Mouse (Mus musculus) forebrain, embryonic 16.5 days (tissue): Measurements from ENCODE around the gene Ccdc170. TPM values are rescaled to one million over a fixed set of nuclear protein-coding genes. Genes with fewer than 3 reads are reported as not detected.
A peak's percentile ranks its signal among the peaks of the same experiment; 100 is the strongest.

Experiments used
- ATAC-seq: fragments of 200-750 bp; cut with Nextera tagmentation; 2 replicates; pipeline ENCODE4 v1.8.0; 2017; ENCODE audit warnings: mild to moderate bottlenecking, moderate library complexity
- H3K27ac ChIP-seq: fragments of 300-500 bp; sonication (generic); 2 replicates; pipeline ENCODE4 v1.5.1; 2014; ENCODE audit warnings: low read length, control low read depth
- H3K27me3 ChIP-seq: fragments of 300-500 bp; sonication (generic); replicated peaks from 2 replicates; pipeline ENCODE4 v1.6.1; 2014; ENCODE audit warnings: low read length; ENCODE audit not compliant: control insufficient read depth, insufficient read depth
- H3K36me3 ChIP-seq: fragments of 300-500 bp; sonication (generic); 2 replicates; pipeline ENCODE4 v1.6.1; 2014; ENCODE audit not compliant: control insufficient read depth, insufficient read depth
- H3K4me1 ChIP-seq: fragments of 300-500 bp; sonication (generic); replicated peaks from 2 replicates; pipeline ENCODE4 v1.6.1; 2014; ENCODE audit warnings: low read length; ENCODE audit not compliant: control insufficient read depth, insufficient read depth
- H3K4me2 ChIP-seq: fragments of 300-500 bp; sonication (generic); 2 replicates; pipeline ENCODE4 v1.6.1; 2014; ENCODE audit warnings: mild to moderate bottlenecking, low read length, control low read depth
- H3K4me3 ChIP-seq: fragments of 300-500 bp; sonication (generic); replicated peaks from 2 replicates; pipeline ENCODE4 v1.5.1; 2014; ENCODE audit warnings: mild to moderate bottlenecking, low read length, control low read depth
- H3K9ac ChIP-seq: fragments of 300-500 bp; sonication (generic); replicated peaks from 2 replicates; pipeline ENCODE4 v1.6.1; 2014; ENCODE audit warnings: low read depth, low read length, control low read depth
- H3K9me3 ChIP-seq: fragments of 300-500 bp; sonication (generic); 2 replicates; pipeline ENCODE4 v1.6.1; 2016; ENCODE audit warnings: low read length; ENCODE audit not compliant: control insufficient read depth
- WGBS: fragments of 180-500 bp; shearing (Covaris S2); extraction: QIAGEN DNeasy Blood & Tissue Kit; methylation state at CpG from one replicate; pipeline ENCODE4 v1.1.7; 2014; 5-methylcytosine and 5-hydroxymethylcytosine counted together
- polyA plus RNA-seq: library from polyadenylated mRNA; unstranded; fragments of >200 nt; fragmentation: Nextera tagmentation; extraction: Ambion mirVana; gene quantifications from 2 replicates; pipeline ENCODE4 v1.2.1, GENCODE M21; 2015

Ccdc170 gene
- polyA plus RNA-seq, 1 experiment from 2014 or later = 0.27 TPM

DNA sequence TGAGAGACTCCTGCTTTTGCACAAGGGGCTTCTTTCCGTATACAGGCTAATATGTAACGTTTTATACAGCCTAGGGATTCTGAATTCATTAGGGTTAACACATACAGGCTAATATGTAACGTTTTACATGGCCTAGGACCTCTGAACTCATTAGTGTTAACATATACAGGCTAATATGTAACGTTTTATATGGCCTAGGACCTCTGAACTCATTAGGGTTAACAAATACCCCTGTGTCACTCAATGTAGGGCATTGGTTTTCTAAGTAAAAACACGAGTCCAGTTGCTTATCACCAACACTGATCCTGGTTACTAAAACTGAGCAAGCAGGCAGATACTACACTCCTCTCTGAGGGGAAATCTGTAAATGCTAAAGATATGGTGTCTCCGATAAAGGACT, 49.6 kb downstream of the Ccdc170 start:
- no peak overlapping the region for H3K4me2 ChIP-seq
- no peak overlapping the region for H3K4me3 ChIP-seq
- no peaks in the 10 kb centered on the region for H3K9me3 ChIP-seq
- H3K36me3 ChIP-seq = no peaks in the 10 kb centered on the region
- no peaks in the 10 kb centered on the region for H3K4me1 ChIP-seq
- H3K27ac ChIP-seq = no peak overlapping the region
- H3K27me3 ChIP-seq = no peaks in the 10 kb centered on the region
- H3K9ac ChIP-seq = no peak overlapping the region
- ATAC-seq = no peak
- 77% methylated on average over 6 of the region's 6 CpGs for WGBS

DNA sequence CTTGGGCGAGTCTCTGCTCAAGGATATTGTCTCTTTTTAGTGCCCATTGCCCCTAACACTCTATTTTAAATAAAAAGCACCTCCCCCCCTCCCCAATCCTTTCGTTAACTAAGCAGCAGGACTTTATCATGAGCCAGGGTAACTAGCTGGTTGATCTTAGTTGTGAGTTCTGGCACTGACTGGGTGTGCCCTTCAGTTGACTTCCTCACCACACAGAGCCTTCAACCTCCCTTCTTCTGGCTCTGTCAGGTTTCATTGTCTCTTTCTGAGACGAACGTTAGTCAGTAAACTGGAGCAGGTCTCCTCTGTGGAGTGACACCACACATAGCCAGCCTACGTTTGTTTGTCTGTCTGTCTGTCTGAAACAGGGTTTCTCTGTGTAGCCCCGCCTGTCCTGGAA, 50.4 kb downstream of the Ccdc170 start:
- Histone ChIP-seq H3K9me3 (no peaks in the 10 kb centered on the region), H3K4me3 (no peak overlapping the region), H3K27me3 (no peaks in the 10 kb centered on the region), H3K36me3 (no peaks in the 10 kb centered on the region), H3K27ac (no peak overlapping the region), H3K4me1 (no peaks in the 10 kb centered on the region), H3K4me2 (no peak overlapping the region), H3K9ac (no peak overlapping the region)
- no peak for ATAC-seq
- 73% methylated on average over 6 of the region's 6 CpGs for WGBS

DNA sequence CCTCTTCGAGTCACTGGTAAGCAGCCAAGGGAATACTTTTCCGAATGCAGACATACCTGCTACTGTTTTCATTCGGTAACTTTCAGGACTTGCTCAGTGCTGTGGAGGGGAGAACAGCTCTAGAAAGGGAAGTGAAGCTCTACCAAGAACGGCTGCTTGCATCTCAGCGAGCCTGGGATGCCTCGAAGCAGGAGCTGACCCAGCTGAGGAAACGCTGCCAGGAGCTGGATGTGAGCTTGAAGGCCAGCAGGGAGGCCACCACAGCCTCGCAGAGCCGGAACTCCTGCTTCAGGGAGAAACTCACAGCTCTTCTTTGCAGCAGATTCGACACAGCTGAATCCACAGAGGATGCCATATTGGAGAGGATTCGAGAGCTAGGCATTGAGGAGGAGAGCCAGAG, 51.6 kb downstream of the Ccdc170 start:
- H3K9ac ChIP-seq = no peak overlapping the region
- H3K27me3 ChIP-seq = no peaks in the 10 kb centered on the region
- no peak overlapping the region for H3K4me2 ChIP-seq
- no peak for ATAC-seq
- WGBS = 84% methylated on average over 11 of the region's 11 CpGs
- no peak overlapping the region for H3K27ac ChIP-seq
- no peaks in the 10 kb centered on the region for H3K4me1 ChIP-seq
- H3K4me3 ChIP-seq = no peak overlapping the region
- H3K36me3 ChIP-seq = no peaks in the 10 kb centered on the region
- H3K9me3 ChIP-seq = no peaks in the 10 kb centered on the region

DNA sequence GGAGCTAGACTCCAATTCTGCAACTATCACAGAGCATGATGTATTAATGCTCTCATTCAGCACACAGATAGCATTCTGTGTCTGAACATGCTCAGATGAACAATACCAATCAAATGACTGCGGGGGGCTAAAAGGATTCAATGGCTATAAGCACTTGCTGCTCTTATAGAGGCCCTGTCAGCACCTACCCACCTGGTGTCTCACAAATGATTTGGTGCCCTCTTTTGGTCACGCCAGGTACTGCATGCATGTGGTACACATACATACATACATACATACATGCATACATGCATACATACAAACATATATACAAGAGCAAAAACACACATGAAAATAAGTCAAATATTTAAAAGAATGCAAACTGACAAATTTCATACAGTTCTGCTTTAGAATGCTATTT, 63.2 kb downstream of the Ccdc170 start:
- no peak for ATAC-seq
- no peaks in the 10 kb centered on the region for H3K36me3 ChIP-seq
- 100% methylated on average over 2 of the region's 2 CpGs for WGBS

DNA sequence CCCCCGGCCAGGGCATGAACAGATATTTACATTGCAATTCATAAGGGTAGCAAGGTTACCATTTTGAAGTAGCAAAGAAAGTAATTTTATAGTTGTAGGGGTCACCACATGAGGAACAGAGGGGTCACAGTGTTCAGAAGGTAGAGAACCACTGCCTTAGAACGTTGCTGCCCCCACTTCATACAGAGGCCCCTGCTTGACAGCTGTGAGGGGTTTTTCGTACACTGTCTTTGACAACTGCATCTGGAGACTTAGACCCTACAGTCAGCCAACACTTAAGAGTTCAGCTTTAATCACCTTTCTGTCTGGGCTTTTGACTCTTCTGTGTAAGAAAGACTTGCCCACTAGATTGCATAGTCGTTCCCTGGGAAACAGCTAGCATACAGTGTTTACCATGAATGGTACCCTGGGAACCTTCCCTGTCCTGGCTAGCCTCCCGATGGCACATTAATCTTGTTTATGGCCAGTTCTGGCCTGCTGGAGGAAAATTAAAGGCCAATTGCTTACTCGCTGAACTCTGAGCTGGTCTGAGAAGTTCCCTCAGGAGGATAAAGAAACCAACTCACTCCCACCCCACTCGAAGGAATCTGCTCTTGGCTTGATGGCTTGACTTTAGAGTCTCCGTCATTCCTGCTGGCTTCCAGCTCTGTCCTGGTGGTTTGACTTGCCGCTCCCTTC, 71.3 kb downstream of the Ccdc170 start:
- ATAC-seq = no peak
- Histone ChIP-seq H3K4me2 (no peak overlapping the region), H3K9me3 (no peaks in the 10 kb centered on the region), H3K9ac (no peak overlapping the region), H3K36me3 (no peaks in the 10 kb centered on the region), H3K27ac (no peak overlapping the region), H3K4me3 (no peak overlapping the region), H3K27me3 (no peaks in the 10 kb centered on the region), H3K4me1 (no peaks in the 10 kb centered on the region)
- WGBS = 79% methylated on average over 9 of the region's 9 CpGs

More for the DNA sequence above, 63.2 kb downstream of the Ccdc170 start:
- H3K4me3 ChIP-seq = no peak overlapping the region
- H3K9ac ChIP-seq = no peak overlapping the region
- H3K9me3 ChIP-seq = no peaks in the 10 kb centered on the region
- H3K27me3 ChIP-seq = no peaks in the 10 kb centered on the region
- H3K27ac ChIP-seq = no peak overlapping the region
- H3K4me2 ChIP-seq = no peak overlapping the region
- no peaks in the 10 kb centered on the region for H3K4me1 ChIP-seq

DNA sequence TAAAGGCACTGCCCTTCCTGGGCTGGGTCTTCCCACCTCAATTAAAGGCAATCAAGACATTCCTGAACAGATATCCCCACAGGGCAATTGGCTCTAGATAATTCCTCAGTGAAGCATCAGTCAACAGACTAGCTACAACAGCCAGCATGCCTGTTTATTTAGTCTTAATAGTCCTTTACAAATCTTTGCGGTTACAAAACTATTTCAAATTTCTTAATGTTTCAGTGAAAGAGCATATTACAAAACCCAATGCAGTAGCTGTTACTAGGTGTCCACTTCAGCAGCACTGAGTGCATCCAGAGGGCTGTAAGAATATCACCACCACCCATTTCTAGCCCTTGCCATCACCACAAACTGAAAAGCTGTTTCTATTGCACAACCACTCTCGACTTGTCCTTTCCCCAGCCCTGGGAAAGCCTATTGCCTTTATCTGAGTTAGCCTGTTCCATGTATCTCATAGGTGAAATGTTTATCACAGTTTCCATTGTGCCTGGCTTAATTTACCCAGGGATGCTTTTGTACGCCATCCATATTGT, 74.6 kb downstream of the Ccdc170 start:
- no peak overlapping the region for H3K4me2 ChIP-seq
- no peaks in the 10 kb centered on the region for H3K4me1 ChIP-seq
- no peaks in the 10 kb centered on the region for H3K9me3 ChIP-seq
- no peak overlapping the region for H3K27ac ChIP-seq
- H3K4me3 ChIP-seq = no peak overlapping the region
- H3K9ac ChIP-seq = no peak overlapping the region
- WGBS = 91% methylated on average over 3 of the region's 3 CpGs
- no peak for ATAC-seq
- H3K27me3 ChIP-seq = no peaks in the 10 kb centered on the region
- no peaks in the 10 kb centered on the region for H3K36me3 ChIP-seq

DNA sequence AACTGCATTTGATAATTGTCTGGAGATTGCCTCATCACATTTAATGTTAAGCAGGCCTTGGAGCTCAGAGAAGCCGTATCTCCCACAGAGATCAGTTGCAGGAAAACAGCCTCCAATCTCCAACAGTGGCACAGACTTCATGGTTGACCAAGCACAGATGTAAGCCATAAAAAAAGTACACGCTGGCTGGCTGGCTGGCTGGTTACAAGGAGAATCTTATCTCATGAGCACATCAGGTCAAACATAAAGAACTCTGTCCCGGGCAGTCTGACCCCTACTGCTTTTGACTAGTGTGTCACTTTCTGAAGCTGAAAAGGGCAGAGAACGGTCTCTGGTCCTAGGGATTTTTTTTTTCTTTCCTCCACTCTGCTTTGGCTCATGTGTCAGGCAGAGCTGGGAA, 76.8 kb downstream of the Ccdc170 start:
- WGBS = 46% methylated on average over 4 of the region's 4 CpGs
- no peak for ATAC-seq

DNA sequence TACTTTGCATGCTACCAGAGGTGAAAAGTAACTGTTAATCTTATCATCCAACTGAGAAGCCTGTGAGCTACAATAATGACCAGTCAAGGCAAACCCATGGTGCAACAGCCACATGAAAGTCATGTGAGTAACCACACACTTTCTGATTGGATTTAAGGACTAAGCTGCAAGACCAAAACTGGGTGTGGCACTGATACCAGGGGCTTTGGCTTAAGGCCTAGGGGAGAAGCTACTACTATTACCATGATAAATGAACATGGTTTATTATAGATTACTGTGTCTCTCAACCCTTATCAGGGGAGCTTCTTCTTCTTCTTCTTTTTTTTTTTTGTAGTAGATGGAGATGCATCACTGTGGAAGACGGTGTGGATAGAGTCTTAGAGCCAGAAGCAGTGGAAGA, 82.8 kb downstream of the Ccdc170 start:
- no peak overlapping the region for H3K4me3 ChIP-seq
- no peaks in the 10 kb centered on the region for H3K36me3 ChIP-seq
- 91% methylated on average over 1 of the region's 1 CpGs for WGBS
- H3K4me2 ChIP-seq = no peak overlapping the region
- H3K4me1 ChIP-seq = no peaks in the 10 kb centered on the region
- no peak overlapping the region for H3K27ac ChIP-seq
- ATAC-seq = no peak
- no peaks in the 10 kb centered on the region for H3K27me3 ChIP-seq
- no peaks in the 10 kb centered on the region for H3K9me3 ChIP-seq
- no peak overlapping the region for H3K9ac ChIP-seq

More for the DNA sequence above, 76.8 kb downstream of the Ccdc170 start:
- Histone ChIP-seq H3K4me2 (no peak overlapping the region), H3K27ac (no peak overlapping the region), H3K9ac (no peak overlapping the region), H3K27me3 (no peaks in the 10 kb centered on the region), H3K9me3 (no peaks in the 10 kb centered on the region), H3K4me1 (no peaks in the 10 kb centered on the region), H3K36me3 (no peaks in the 10 kb centered on the region), H3K4me3 (no peak overlapping the region)

DNA sequence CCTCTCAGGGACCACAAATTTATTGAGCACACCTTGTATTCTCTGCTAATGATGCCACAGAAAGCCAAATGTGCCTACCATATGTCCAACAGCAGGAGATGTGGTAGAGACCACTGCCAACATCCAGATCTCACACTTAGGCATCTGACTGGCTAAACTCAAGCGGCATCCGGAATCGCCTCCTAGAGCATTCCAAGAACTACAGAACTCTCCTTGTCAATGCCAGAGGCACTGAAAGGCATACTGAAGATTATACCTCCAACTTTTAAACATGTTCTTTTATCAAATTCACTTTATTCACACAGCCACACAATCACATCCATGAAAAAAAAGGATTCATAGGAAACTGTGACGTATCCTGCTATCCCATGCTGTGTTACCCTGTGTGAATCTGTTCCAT, 88.5 kb downstream of the Ccdc170 start:
- no peak overlapping the region for H3K27ac ChIP-seq
- no peak overlapping the region for H3K9ac ChIP-seq
- H3K4me2 ChIP-seq = no peak overlapping the region
- H3K27me3 ChIP-seq = no peaks in the 10 kb centered on the region
- H3K4me3 ChIP-seq = no peak overlapping the region
- H3K9me3 ChIP-seq = no peaks in the 10 kb centered on the region
- no peaks in the 10 kb centered on the region for H3K36me3 ChIP-seq
- 69% methylated on average over 4 of the region's 4 CpGs for WGBS
- peak; percentile 38 for ATAC-seq
- no peaks in the 10 kb centered on the region; the same call in 1 of the 2 replicates for H3K4me1 ChIP-seq
